Mouse (Mus musculus) mature B cell (primary cell): ENCODE results near the gene 1700030J22Rik.

Experiments used
- in situ Hi-C: fragments of 300-500 bp; cut with MboI; formaldehyde crosslinking; loops from 2 replicates; pipeline ENCODE4 v1.14.3; 2019

Gene 1700030J22Rik

GRCm38 (mm10) chr8:116951778-116952177 lies 27.0 kb downstream of the 1700030J22Rik start:
- in situ Hi-C loops, result no loop called here

- in situ Hi-C loops, result no loop called here
Measured at GRCm38 (mm10) chr8:116951369-116951768, 27.4 kb downstream of the 1700030J22Rik start.

GRCm38 (mm10) chr8:116947589-116947988 lies 31.2 kb downstream of the 1700030J22Rik start:
- in situ Hi-C loops, result no loop called here

GRCm38 (mm10) chr8:116946851-116947250 lies 31.9 kb downstream of the 1700030J22Rik start:
- in situ Hi-C loops, result no loop called here

GRCm38 (mm10) chr8:116946268-116946838 lies 32.4 kb downstream of the 1700030J22Rik start:
- in situ Hi-C loops, result no loop called here

- in situ Hi-C loops, result no loop called here
Measured at GRCm38 (mm10) chr8:116945169-116945910, 33.4 kb downstream of the 1700030J22Rik start.

- in situ Hi-C loops, result no loop called here
Measured at GRCm38 (mm10) chr8:116944385-116944696, 34.4 kb downstream of the 1700030J22Rik start.

GRCm38 (mm10) chr8:116943555-116944384 lies 35.0 kb downstream of the 1700030J22Rik start:
- in situ Hi-C loops, result no loop called here

- in situ Hi-C loops, result no loop called here
Measured at GRCm38 (mm10) chr8:116943161-116943554, 35.6 kb downstream of the 1700030J22Rik start, which contains the start of gene Atmin. TSS of gene Atmin (plus strand) at chr8:116943393.

GRCm38 (mm10) chr8:116942284-116943058 lies 36.3 kb downstream of the 1700030J22Rik start:
- in situ Hi-C loops, result no loop called here

GRCm38 (mm10) chr8:116935506-116935905 lies 43.3 kb downstream of the 1700030J22Rik start:
- in situ Hi-C loops, result no loop called here

GRCm38 (mm10) chr8:116934976-116935375 lies 43.8 kb downstream of the 1700030J22Rik start:
- in situ Hi-C loops, result no loop called here

- in situ Hi-C loops, result no loop called here
Measured at GRCm38 (mm10) chr8:116928588-116928987, 50.2 kb downstream of the 1700030J22Rik start.

- in situ Hi-C loops, result no loop called here
Measured at GRCm38 (mm10) chr8:116927880-116928279, 50.9 kb downstream of the 1700030J22Rik start.

- in situ Hi-C loops, result no loop called here
Measured at GRCm38 (mm10) chr8:116923526-116923925, 55.2 kb downstream of the 1700030J22Rik start.

GRCm38 (mm10) chr8:116922060-116922757 lies 56.5 kb downstream of the 1700030J22Rik start:
- in situ Hi-C loops, result no loop called here

GRCm38 (mm10) chr8:116921337-116922059 lies 57.3 kb downstream of the 1700030J22Rik start, which contains the start of the genes Cmc2 and Cenpn:
TSS of gene Cmc2 (minus strand) at chr8:116921455.
TSS of gene Cenpn (plus strand) at chr8:116921730.
- in situ Hi-C loops, result no loop called here

GRCm38 (mm10) chr8:116921005-116921336 lies 57.8 kb downstream of the 1700030J22Rik start:
- in situ Hi-C loops, result no loop called here
